9 mouse cellular contexts compared by ENCODE assay signal in genomic region chr14:74913381-74914230, GRCm38 (mm10). TPM values are rescaled to one million over a fixed set of nuclear protein-coding genes. Genes with fewer than 3 reads are reported as not detected.
DNase-seq lines count a peak whose midpoint lies in the region; ATAC-seq lines count a peak whose summit lies in the region.
"Had no signal": no experiment of that assay in that cellular context is flagged by ENCODE, and none has a peak within 500 bp of the region (broad histone marks: within the 10 kb centered on the region; RNA-seq: fewer than 3 reads in every experiment).

No protein-coding gene starts in this region.

- no peaks in the 10 kb centered on the region for H3K36me3 ChIP-seq in kidney, embryonic 14.5 days (ENCODE audit: control insufficient read depth, insufficient read depth, low read length)
- no peaks in the 10 kb centered on the region for H3K36me3 ChIP-seq in midbrain, embryonic 13.5 days
- no peaks in the 10 kb centered on the region for H3K36me3 ChIP-seq in forebrain, embryonic 10.5 days (replicated peaks)

- peak; percentile 17 to 31 for DNase-seq in left cerebral cortex, postnatal 25 days (ENCODE audit: low spot score in 2 of 2)
- DNase-seq in left cerebral cortex, adult 11 months (ENCODE audit: low spot score): no peak
- DNase-seq in brain, adult 2 months (ENCODE audit: low read depth, low spot score): peak; percentile 21
- DNase-seq in right cerebral cortex, postnatal 4 days: peak; percentile 39
- no peak for DNase-seq in liver
- no peak for DNase-seq in forebrain, embryonic 10.5 days (ENCODE audit: extremely low spot score, low spot score)

- no peak for ATAC-seq in kidney, embryonic 14.5 days (ENCODE audit: low FRiP score, low TSS enrichment)
- ATAC-seq in midbrain, embryonic 13.5 days: no peak
- ATAC-seq: Patski had no signal

- H3K9me3 ChIP-seq in kidney, embryonic 14.5 days (ENCODE audit: control insufficient read depth, low read length): no peaks in the 10 kb centered on the region
- H3K9me3 ChIP-seq in midbrain, embryonic 13.5 days: no peaks in the 10 kb centered on the region
- no peaks in the 10 kb centered on the region for H3K9me3 ChIP-seq in forebrain, embryonic 10.5 days

- WGBS in kidney, embryonic 14.5 days: 62% methylated on average over 20 of the region's 20 CpGs
- 84% methylated on average over 20 of the region's 20 CpGs for WGBS in midbrain, embryonic 13.5 days
- 90% methylated on average over 20 of the region's 20 CpGs for WGBS in forebrain, embryonic 10.5 days

- peak overlapping the region; percentile 18; the same call in 1 of the 2 replicates for H3K9ac ChIP-seq in kidney, embryonic 14.5 days (ENCODE audit: low read depth, low read length)
- H3K9ac ChIP-seq in midbrain, embryonic 13.5 days (replicated peaks): no peak overlapping the region

- no peak overlapping the region for H3K4me3 ChIP-seq in kidney, embryonic 14.5 days (ENCODE audit: low read length)
- no peak overlapping the region for H3K4me3 ChIP-seq in midbrain, embryonic 13.5 days (replicated peaks)
- no peak overlapping the region for H3K4me3 ChIP-seq in forebrain, embryonic 10.5 days

- intact Hi-C loops in left cerebral cortex, postnatal 25 days (cut with DNase I): no loop called here

- H3K4me1 ChIP-seq in kidney, embryonic 14.5 days (ENCODE audit: control insufficient read depth, insufficient read depth, low read length): peaks cover 53% of the 10 kb centered on the region
- H3K4me1 ChIP-seq in midbrain, embryonic 13.5 days (replicated peaks): peaks cover 18% of the 10 kb centered on the region
- H3K4me1 ChIP-seq in forebrain, embryonic 10.5 days: peaks cover 12% of the 10 kb centered on the region

- H3K27ac ChIP-seq in kidney, embryonic 14.5 days (ENCODE audit: low read depth, low read length): peak overlapping the region; percentile 52; the same call in 1 of the 2 replicates
- H3K27ac ChIP-seq in midbrain, embryonic 13.5 days: no peak overlapping the region
- H3K27ac ChIP-seq in forebrain, embryonic 10.5 days: no peak overlapping the region

- H3K27me3 ChIP-seq in kidney, embryonic 14.5 days (ENCODE audit: control insufficient read depth, insufficient read depth, low read length): no peaks in the 10 kb centered on the region
- H3K27me3 ChIP-seq in midbrain, embryonic 13.5 days: no peaks in the 10 kb centered on the region
- no peaks in the 10 kb centered on the region for H3K27me3 ChIP-seq in forebrain, embryonic 10.5 days (ENCODE audit: poor library complexity, severe bottlenecking)
- H3K27me3 ChIP-seq: Patski had no signal

- H3K4me2 ChIP-seq in kidney, embryonic 14.5 days (replicated peaks; ENCODE audit: low read depth, low read length): no peak overlapping the region
- no peak overlapping the region for H3K4me2 ChIP-seq in midbrain, embryonic 13.5 days (replicated peaks)

RNA-seq across cellular contexts. Expression of gene Lrch1, which starts 34.1 kb away (rescaled TPM):
- 10 to 100 TPM; 14.2 to 15.8 TPM for total RNA-seq in left cerebral cortex, postnatal 25 days (2021)
- polyA plus RNA-seq in kidney, embryonic 14.5 days (2014; fragmentation: Nextera tagmentation; extraction: Ambion mirVana): 11.1 and 18.6 TPM in 2 replicates
- 9.7 and 10.0 TPM in 2 replicates for polyA plus RNA-seq in midbrain, embryonic 13.5 days (2015; fragmentation: Nextera tagmentation; extraction: Ambion mirVana)
- 6.4 and 6.5 TPM in 2 replicates for polyA plus RNA-seq in forebrain, embryonic 10.5 days (2016; fragmentation: Nextera tagmentation; extraction: Ambion mirVana)

Comparison
In these comparisons a context has a peak if more than half of its experiments do, and no peak if none do; other contexts are left out.
1. DNase-seq: peak in left cerebral cortex, postnatal 25 days (2 of 2), brain, adult 2 months (single experiment) and right cerebral cortex, postnatal 4 days (single experiment); none in left cerebral cortex, adult 11 months (single experiment), liver (single experiment) and forebrain, embryonic 10.5 days (single experiment).